Mouse (Mus musculus) left cerebral cortex, postnatal 14 days (tissue): Measurements from ENCODE around the gene Pam16. TPM values are rescaled to one million over a fixed set of nuclear protein-coding genes. Genes with fewer than 3 reads are reported as not detected.

Experiments
- DNase-seq, 2 experiments: peaks; one replicate each; pipeline ENCODE4 v3.0.0; 2021 to 2022; ENCODE audit warnings: low spot score in 2 of 2, mixed read lengths in 1 of 2
- intact Hi-C: fragments of 180-260 bp; cut with DNase I; formaldehyde crosslinking; loops from one replicate; pipeline ENCODE4 v1.15.1; 2025
- long read RNA-seq, 2 experiments: library from polyadenylated mRNA; stranded (forward); transcript quantifications; one replicate each; pipeline ENCODE4 v2.0.0; 2021
- total RNA-seq, 2 experiments: library from RNA; stranded (reverse); gene quantifications; 2 replicates each; pipeline ENCODE4 v1.2.3; 2021

Gene Pam16
- total RNA-seq = 10 to 100 TPM; 81.6 to 82.8 TPM
- long read RNA-seq, experiment 1, transcript Pam16-201 (5 exons, 596 nt) = major isoform, 49 of 50 reads
- long read RNA-seq, experiment 1, partial matches to known transcripts = 0 of 50 reads
- long read RNA-seq, experiment 1, other reads (novel, unspliced or antisense) = 0 of 50 reads
- long read RNA-seq, experiment 2, transcript Pam16-201 (5 exons, 596 nt) = major isoform, 23 of 25 reads
- long read RNA-seq, experiment 2, partial matches to known transcripts = 0 of 25 reads
- long read RNA-seq, experiment 2, other reads (novel, unspliced or antisense) = 1 of 25 reads

- peak; percentile 93 to 95 for DNase-seq
- intact Hi-C loops = no loop called here
Observed at GRCm38 (mm10) chr16:4624481-4625110, at the start of gene Pam16. Gene Pam16, minus strand, starts transcription at chr16:4624988.

DNA sequence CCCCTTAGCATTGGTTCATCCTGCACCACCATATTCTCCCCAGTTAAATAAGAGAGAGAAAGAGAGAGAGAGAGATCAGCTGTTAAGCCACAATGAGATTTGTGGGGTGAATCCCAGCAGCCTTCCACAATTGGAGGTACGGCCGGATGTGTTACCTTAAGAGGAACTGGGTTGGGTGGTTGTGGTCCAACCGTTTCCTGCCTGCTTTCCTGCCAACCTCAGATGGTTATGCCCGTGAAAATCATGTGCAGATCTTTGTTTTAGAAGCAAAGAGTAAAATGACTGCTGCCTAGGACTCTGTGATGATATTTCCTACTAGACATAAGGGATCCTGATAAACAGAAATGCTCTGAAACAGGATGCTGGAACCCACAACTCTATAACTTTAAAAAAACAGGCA, 49.3 kb upstream of the Pam16 start:
- intact Hi-C loops = no loop called here

GRCm38 (mm10) chr16:4670317-4670716, 45.5 kb upstream of the Pam16 start:
- intact Hi-C loops = no loop called here
- DNase-seq = no peak

More for the DNA sequence above, 49.3 kb upstream of the Pam16 start:
- no peak for DNase-seq

GRCm38 (mm10) chr16:4667190-4667808, 42.5 kb upstream of the Pam16 start:
- intact Hi-C loops = loop anchor here (1.0 kb wide), 1 partner anchor 37 kb away; no protein-coding TSS in a partner anchor

DNA sequence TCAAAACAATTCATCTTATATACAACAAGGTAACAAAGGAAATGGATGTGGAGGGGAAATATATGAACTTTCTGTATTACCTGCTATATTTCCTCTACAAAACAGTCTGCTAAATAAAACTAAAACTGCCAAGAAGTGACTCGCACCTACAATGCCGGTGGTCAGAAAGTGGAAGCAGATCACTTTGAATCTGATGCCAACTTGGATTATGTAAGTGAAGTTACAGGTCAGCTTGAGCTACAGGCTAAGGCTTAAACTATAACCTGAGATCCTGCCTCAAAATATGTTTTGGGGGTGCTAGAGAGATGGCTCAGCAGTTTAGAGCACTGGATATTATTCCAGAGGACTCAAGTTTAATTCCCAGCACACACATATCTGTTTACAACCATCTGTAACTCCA, 40.9 kb upstream of the Pam16 start:
- no peak for DNase-seq
- intact Hi-C loops = no loop called here

More at GRCm38 (mm10) chr16:4667190-4667808, 42.5 kb upstream of the Pam16 start:
- DNase-seq = peak; percentile 90 to 93

- intact Hi-C loops = loop anchor here (5.0 kb wide), 1 partner anchor 112 kb away; no protein-coding TSS in a partner anchor
- DNase-seq = no peak
Observed at GRCm38 (mm10) chr16:4663806-4664205, 39.0 kb upstream of the Pam16 start.

DNA sequence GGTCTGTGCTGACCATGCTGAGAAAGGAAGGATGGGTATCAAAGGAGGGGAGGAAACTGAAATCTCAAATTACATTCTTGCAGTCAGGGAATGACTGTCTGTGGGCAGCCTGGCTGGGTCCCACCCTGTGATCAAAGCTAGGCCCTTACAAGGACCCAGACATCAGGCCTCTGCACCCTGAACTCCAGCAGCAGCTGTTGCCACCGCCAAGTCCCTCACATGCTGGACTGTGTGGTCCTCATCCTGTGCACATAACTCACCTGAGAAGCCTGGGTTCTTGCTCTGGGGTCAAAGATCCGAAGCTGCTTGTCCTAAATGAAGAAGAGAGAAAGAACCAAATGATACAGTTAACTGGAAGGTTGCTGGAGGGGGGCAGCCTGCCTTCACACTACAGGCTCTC, 36.8 kb upstream of the Pam16 start:
- no peak for DNase-seq
- intact Hi-C loops = loop anchor here (5.0 kb wide), 1 partner anchor 109 kb away; no protein-coding TSS in a partner anchor

DNA sequence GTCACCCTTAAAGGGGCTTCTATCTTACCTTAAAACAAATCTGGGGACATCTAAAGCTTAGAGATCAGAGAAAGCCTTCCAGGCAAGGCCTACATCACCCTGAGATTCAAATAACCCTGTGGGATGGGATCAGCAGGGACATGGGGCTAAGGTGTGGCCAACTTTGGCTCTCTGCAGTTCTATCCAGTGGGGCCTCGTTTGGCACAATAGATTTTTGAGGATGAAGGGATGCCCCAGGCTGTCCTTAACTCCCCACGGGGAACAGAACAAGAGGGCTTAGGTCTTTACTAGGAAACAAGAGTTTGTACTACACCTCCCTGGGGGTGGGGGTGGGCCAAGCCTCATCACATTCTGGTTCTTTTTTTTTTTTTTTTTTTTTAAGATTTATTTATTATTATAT, 34.5 kb upstream of the Pam16 start:
- intact Hi-C loops = no loop called here

GRCm38 (mm10) chr16:4658781-4659245, 34.0 kb upstream of the Pam16 start:
- intact Hi-C loops = no loop called here
- peak in 1 of 2 experiments; percentile 40 for DNase-seq

More for the DNA sequence above, 34.5 kb upstream of the Pam16 start:
- no peak for DNase-seq

DNA sequence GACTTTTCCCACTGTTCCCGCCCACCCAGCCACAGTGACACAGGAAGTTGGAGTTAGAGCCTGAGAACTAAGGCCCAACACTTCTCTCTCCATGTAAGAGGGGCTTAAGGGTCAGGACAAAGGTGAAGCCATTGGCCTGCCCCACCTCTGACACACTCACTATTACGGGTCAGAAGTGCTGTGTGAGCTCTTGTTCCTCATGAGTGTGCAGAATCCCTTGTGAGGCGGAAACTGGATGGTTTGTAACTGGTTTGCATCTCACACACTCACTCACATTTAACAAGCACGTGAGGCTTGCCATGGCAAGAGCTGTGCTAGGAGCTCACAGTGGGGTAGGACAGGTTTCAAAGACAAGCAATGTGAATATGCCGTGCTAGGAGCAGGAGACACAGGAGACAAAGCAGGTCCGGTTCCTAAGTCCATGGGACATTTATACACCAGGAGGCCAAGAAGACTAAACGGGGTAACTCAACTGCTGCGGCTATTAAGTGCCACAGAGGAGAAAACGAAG, 31.8 kb upstream of the Pam16 start:
- DNase-seq = no peak
- intact Hi-C loops = no loop called here

DNA sequence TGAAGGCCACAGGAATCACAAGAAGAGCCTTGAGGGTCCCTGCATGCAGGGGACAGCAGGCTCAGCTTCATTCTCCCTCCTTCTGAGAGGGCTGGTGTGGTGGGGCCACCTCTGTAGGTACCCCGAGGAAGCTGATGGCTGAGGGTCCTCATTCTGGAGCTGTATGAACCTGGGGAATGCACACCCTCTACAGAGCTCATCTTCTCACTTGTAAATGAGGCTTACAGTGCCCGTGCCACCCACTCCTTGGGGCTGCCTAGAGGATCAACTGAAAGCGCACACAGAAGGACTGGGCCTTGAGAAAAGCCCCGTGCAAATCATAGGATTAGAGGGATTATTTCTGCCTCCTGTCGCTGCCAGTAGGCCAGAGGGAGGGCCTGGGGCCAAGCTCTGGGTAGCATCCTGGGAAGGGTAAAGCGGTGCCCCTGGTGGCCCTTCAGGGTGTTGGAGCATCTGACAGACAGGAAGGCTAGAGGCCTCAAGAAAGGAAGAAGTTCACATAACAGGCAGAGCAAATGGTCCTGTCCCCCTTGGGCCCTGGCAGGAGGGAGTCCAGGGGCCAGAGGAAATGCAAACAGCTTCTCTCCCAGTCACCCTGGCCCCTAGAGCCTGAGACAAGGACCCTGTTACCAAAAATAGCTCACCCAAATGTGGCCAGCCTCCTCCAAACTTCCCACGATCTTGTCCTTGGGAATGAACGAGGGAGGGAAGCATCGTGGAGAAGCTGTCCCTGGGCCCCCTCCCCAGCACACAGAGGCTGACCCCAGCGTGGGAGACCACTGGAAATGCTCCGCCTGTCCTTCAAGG, 31.2 kb upstream of the Pam16 start:
- intact Hi-C loops = no loop called here
- DNase-seq = no peak

DNA sequence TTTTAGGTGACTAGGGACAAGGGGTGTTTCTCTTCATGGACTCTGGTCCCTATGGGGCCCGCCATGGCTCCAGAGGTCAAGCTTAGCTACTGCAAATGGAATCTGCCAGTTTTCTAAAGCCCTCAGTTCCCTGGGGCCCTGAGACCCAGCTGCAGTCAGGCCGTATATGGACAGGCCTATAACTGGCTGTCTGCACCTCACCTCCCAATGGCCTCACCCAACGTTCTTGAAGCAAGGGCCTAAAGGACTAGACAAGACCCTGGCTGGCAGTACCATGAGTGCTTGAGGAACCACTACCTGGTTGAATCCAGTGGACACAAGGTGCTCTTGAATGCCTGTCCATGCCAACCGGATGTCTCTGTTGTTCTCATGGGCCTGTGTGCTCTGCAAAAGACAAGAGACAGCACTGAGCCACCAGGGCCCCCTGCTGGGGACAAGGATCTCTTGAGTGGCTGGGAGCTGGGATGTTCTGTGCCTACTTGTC, 30.5 kb upstream of the Pam16 start:
- DNase-seq = no peak
- intact Hi-C loops = no loop called here

- no peak for DNase-seq
- intact Hi-C loops = no loop called here
Observed at GRCm38 (mm10) chr16:4654706-4655105, 29.9 kb upstream of the Pam16 start.

DNA sequence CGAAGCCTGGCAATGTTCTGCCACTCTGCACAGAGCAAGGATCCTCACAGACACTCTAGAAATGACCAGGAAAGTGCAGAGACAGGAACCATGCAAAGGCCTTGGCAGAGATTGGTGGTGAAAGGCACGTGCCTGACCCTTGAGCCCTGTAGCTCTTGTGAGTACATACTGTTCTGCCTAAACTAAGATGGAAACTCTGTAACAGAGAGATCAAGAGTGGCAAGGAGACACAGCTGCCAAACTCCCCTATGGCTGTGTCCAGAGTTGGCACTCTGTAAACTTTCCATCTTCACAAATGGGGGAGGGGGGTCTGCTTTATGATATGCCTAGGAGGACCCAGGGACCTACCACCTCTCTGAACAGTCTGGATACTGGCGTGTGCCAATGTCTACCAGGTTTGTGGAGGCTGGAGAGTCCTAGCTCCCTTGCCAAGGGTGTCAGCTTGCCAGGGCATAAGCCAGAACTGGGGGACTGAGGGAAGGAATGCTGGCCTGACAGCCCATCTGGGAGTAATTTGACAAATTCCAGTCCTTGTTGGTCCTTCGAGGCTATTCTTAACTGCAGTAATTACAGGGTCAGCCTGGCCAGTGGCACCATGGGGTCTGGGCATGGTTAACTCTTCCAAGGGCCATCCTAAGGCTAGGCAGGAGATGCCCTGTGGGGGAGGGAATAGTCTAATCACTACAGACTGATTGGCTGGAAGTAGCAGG, 28.1 kb upstream of the Pam16 start:
- DNase-seq = no peak
- intact Hi-C loops = no loop called here

- DNase-seq = no peak
- intact Hi-C loops = no loop called here
Observed at GRCm38 (mm10) chr16:4651624-4652023, 26.8 kb upstream of the Pam16 start.

- intact Hi-C loops = no loop called here
- no peak for DNase-seq
Observed at GRCm38 (mm10) chr16:4651081-4651480, 26.3 kb upstream of the Pam16 start.

DNA sequence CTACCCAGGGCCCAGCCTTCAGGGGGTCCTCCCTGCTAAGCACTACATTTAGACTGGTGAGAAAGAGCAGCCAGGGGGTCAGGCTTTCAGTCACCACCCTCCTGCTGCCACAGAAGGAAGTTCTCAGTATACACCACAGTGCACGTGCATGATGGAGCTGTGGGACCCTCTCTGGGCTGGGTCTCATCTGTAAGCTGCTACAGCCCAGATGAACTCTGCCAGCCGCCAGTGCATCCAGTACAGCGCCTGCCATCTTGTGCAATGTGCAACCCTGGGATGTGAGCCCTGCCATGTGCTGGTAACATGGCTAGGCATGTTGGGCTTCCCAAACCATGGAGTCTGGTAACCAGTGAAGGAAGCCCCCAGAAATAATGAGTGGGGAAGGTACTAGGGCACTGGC, 25.4 kb upstream of the Pam16 start:
- no peak for DNase-seq
- intact Hi-C loops = no loop called here

GRCm38 (mm10) chr16:4649692-4650091, 24.9 kb upstream of the Pam16 start:
- intact Hi-C loops = no loop called here
- no peak for DNase-seq

DNA sequence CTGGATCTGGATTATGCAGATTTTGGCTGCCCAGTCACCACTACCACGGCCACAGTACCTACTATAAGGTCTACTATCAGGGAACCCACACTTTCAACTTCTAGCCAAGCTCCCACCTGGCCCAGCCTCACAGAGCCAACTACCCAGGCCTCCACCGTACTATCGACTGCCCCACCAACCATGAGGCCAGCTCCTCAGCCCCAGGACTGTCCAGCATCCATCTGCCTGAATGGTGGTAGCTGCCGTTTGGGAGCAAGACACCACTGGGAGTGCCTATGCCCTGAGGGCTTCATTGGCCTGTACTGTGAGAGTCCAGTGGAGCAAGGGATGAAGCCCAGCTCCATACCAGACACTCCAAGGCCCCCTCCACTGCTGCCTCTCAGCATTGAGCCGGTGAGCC, 24.4 kb upstream of the Pam16 start:
- intact Hi-C loops = no loop called here
- DNase-seq = no peak
